Mouse (Mus musculus): ENCODE results near the gene Tgfb2. TPM values are rescaled to one million over a fixed set of nuclear protein-coding genes. Genes with fewer than 3 reads are reported as not detected.

Tgfb2 gene
- polyA plus RNA-seq, 1 experiment from 2014 or later = 10.6 TPM

GRCm38 (mm10) chr1:186583933-186584332 lies 121.9 kb downstream of the Tgfb2 start:
- Histone ChIP-seq H3K27ac (no peak overlapping the region), H3K4me3 (no peak overlapping the region), H3K4me1 (no peaks in the 10 kb centered on the region; the same call in 1 of the 2 replicates), H3K36me3 (replicated peaks) (no peaks in the 10 kb centered on the region), H3K27me3 (ENCODE audit: poor library complexity, severe bottlenecking) (no peaks in the 10 kb centered on the region), H3K9me3 (no peaks in the 10 kb centered on the region)
- DNase-seq (ENCODE audit: extremely low spot score, low spot score) = no peak

DNA sequence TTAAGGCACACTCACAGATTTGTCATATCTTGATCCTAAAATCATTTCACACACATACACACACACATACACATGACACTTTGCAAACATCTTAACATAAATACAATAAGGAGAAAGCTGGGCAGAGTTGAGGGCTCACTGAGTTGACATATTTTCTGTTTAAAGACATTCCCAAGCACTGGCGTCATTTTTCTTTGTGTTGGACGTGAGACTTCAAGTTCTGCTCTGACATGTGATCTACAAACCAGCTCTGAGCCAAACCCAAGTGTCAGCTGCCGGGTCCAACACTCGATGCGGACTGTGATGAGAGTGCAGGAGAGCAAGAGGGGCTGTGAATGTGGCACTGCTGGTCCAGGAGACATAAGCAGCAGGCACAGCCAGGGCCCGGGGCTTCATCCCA lies 123.7 kb downstream of the Tgfb2 start:
- no peak overlapping the region for H3K27ac ChIP-seq
- WGBS = 87% methylated on average over 6 of the region's 6 CpGs
- H3K4me3 ChIP-seq = no peak overlapping the region
- no peaks in the 10 kb centered on the region for H3K9me3 ChIP-seq
- no peaks in the 10 kb centered on the region for H3K27me3 ChIP-seq (ENCODE audit: poor library complexity, severe bottlenecking)
- H3K4me1 ChIP-seq = no peaks in the 10 kb centered on the region; the same call in 1 of the 2 replicates
- no peak for DNase-seq (ENCODE audit: extremely low spot score, low spot score)
- H3K36me3 ChIP-seq (replicated peaks) = no peaks in the 10 kb centered on the region

GRCm38 (mm10) chr1:186581666-186582065 lies 124.1 kb downstream of the Tgfb2 start:
- Histone ChIP-seq H3K36me3 (replicated peaks) (no peaks in the 10 kb centered on the region), H3K9me3 (no peaks in the 10 kb centered on the region), H3K4me3 (no peak overlapping the region), H3K27ac (no peak overlapping the region), H3K27me3 (ENCODE audit: poor library complexity, severe bottlenecking) (no peaks in the 10 kb centered on the region), H3K4me1 (no peaks in the 10 kb centered on the region; the same call in 1 of the 2 replicates)
- DNase-seq (ENCODE audit: extremely low spot score, low spot score) = no peak
- 92% methylated on average over 2 of the region's 2 CpGs for whole genome bisulfite sequencing

DNA sequence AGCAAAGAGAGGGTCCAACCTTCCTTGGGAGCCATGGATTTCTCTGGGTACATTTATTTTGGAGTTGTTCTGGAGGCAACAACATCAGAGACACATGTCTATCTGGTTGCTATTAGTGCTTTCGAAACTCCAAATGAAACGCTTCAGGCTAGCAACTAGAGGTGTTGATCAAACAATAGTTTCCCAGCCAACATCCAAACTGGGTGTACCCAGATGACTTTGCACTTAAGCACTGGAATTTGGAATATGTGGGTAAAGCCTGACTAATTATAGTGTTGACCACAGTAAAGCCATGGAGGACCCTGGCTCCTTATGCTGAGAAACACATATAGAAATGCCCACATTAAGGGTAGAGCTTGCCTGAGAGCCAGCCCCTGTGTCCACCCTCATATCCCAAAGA lies 124.7 kb downstream of the Tgfb2 start:
- no peak for DNase-seq (ENCODE audit: extremely low spot score, low spot score)
- Histone ChIP-seq H3K27me3 (ENCODE audit: poor library complexity, severe bottlenecking) (no peaks in the 10 kb centered on the region), H3K36me3 (replicated peaks) (no peaks in the 10 kb centered on the region), H3K4me1 (no peaks in the 10 kb centered on the region; the same call in 1 of the 2 replicates), H3K27ac (no peak overlapping the region), H3K4me3 (no peak overlapping the region), H3K9me3 (no peaks in the 10 kb centered on the region)
- WGBS = 86% methylated on average over 2 of the region's 2 CpGs

DNA sequence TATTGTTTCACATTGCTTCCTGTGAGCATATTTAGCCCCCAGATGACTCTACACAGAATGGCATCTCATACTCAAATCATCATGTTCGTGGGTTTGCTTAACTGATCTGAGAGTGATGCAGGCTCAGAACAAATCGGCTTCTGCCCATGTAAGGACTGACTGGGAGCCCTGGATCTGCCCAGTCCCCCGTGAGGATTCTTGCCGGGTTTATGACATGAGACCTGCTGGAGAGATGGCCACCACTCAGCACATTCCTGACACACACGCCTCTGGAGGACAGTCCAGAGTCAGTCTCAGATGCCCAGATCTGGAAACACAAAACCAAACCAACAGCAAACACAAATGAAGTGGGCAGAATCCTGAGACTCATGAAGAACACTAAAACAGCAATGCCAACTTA lies 128.5 kb downstream of the Tgfb2 start:
- no peaks in the 10 kb centered on the region for H3K27me3 ChIP-seq (ENCODE audit: poor library complexity, severe bottlenecking)
- 85% methylated on average over 5 of the region's 5 CpGs for WGBS
- no peak overlapping the region for H3K27ac ChIP-seq
- H3K9me3 ChIP-seq = no peaks in the 10 kb centered on the region
- H3K4me1 ChIP-seq = peaks cover 4% of the 10 kb centered on the region; the same call in 1 of the 2 replicates
- no peaks in the 10 kb centered on the region for H3K36me3 ChIP-seq (replicated peaks)
- H3K4me3 ChIP-seq = no peak overlapping the region
- no peak for DNase-seq (ENCODE audit: extremely low spot score, low spot score)

GRCm38 (mm10) chr1:186575629-186576028 lies 130.2 kb downstream of the Tgfb2 start:
- Histone ChIP-seq H3K4me1 (0 out of 2 replicates have a peak, but pooled peaks cover 4% of the 10 kb centered on the region), H3K4me3 (no peak overlapping the region), H3K27me3 (ENCODE audit: poor library complexity, severe bottlenecking) (no peaks in the 10 kb centered on the region), H3K27ac (no peak overlapping the region), H3K9me3 (no peaks in the 10 kb centered on the region), H3K36me3 (replicated peaks) (no peaks in the 10 kb centered on the region)
- no peak for DNase-seq (ENCODE audit: extremely low spot score, low spot score)
- 85% methylated on average over 9 of the region's 9 CpGs for WGBS

GRCm38 (mm10) chr1:186575074-186575473 lies 130.7 kb downstream of the Tgfb2 start:
- H3K9me3 ChIP-seq = no peaks in the 10 kb centered on the region
- 92% methylated on average over 7 of the region's 7 CpGs for WGBS
- no peak overlapping the region for H3K27ac ChIP-seq
- no peaks in the 10 kb centered on the region for H3K36me3 ChIP-seq (replicated peaks)
- H3K4me3 ChIP-seq = no peak overlapping the region
- H3K27me3 ChIP-seq (ENCODE audit: poor library complexity, severe bottlenecking) = no peaks in the 10 kb centered on the region
- H3K4me1 ChIP-seq = 0 out of 2 replicates have a peak, but pooled peaks cover 4% of the 10 kb centered on the region
- no peak for DNase-seq (ENCODE audit: extremely low spot score, low spot score)

Other genes starting within 250 kb of the Tgfb2 start
- gene Rrp15, start 43.4 kb upstream of the Tgfb2 start, polyA plus RNA-seq (2016; fragmentation: Nextera tagmentation; extraction: Ambion mirVana) = 101 and 104 TPM in 2 replicates

Measured in forebrain, embryonic 10.5 days (tissue).